Mouse (Mus musculus): ENCODE measurements around the gene Zc3h12a. TPM values are rescaled to one million over a fixed set of nuclear protein-coding genes. Genes with fewer than 3 reads are reported as not detected.

Gene Zc3h12a
- total and polyA plus RNA-seq, 3 experiments = 0.92 to 3.3 TPM; not detected in 1

DNA sequence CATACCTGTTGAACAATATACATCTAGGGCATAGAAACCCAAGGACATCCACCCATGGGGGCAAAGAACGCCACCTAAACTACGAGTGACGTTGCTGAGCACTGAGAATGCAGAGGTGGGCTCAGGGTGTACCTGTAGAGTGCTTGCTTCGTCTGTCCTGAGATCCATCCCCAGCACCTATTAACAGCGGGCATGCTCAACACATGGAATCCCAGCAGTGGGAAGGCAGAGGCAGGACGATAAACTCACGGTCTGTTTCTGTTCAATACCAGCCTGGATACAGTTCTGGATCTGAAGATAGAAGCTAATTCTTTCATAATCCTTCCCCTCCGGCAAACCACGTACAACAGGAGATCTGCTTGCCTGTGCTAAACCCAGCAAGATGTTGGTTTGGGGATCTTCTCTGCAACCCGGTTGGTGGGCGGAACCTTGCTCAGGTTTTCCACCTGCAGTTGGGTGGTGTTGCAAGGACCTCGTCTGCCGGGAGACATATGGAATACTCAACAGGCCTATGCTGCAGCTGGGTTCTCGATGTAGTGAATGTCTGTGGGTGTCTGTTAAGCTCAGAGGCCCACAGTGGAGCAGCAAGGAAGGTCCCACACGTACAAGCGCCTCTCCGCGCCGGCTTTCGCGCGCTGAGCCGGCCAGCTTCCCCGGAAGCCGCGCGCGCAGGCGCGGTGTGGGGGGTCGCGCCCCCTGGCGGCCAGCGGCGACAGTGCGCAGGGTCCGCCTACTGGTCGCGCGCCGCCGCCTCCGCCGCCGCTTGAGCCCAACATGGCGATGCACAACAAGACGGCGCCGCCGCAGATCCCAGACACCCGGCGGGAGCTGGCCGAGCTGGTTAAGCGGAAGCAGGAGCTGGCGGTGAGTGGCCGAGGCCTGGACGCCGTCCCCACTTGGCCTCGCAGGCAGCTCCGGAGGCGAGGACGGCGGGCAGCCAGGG is 43.0 kb downstream of the Zc3h12a start, which contains the start of gene Meaf6:
TSS of gene Meaf6 (plus strand) at position 732 of the 943 bp plus-strand sequence.
- H3K4me3 ChIP-seq (ENCODE audit: control insufficient read depth in 1 of 2, insufficient read depth in 1 of 2, low read depth in 2 of 2, low read length in 2 of 2) = peak within 1 kb of the TSS; percentile 74 to 92
- peak within 1 kb of the TSS; percentile 96 for H3K9ac ChIP-seq (ENCODE audit: control insufficient read depth, low read depth, low read length, poor library complexity, severe bottlenecking)
- peak; percentile 90 for DNase-seq (ENCODE audit: low read depth, low spot score)
- H3K79me2 ChIP-seq (ENCODE audit: control insufficient read depth, insufficient read depth, low read length, poor library complexity) = peaks cover 13% of the 10 kb centered on the region
- H3K36me3 ChIP-seq (ENCODE audit: control insufficient read depth in 1 of 2, insufficient read depth in 2 of 2, low read length in 2 of 2) = peaks cover 2 to 13% of the 10 kb centered on the region in 2 experiments; a peak in 2 of 4 replicates
- H3K27ac ChIP-seq (ENCODE audit: control insufficient read depth, low read depth, low read length) = peak within 1 kb of the TSS; percentile 71
- H3K9me3 ChIP-seq (replicated peaks; ENCODE audit: insufficient read depth, low read length) = no peaks in the 10 kb centered on the region
- peak; percentile 84 for TF ChIP-seq ZMIZ1 (IDR thresholded peaks at IDR 0.05; ENCODE audit: low read depth, low read length)
- TF ChIP-seq POLR2AphosphoS2 (IDR thresholded peaks at IDR 0.05; ENCODE audit: low read length) = peak; percentile 77
- TF ChIP-seq MYC (IDR thresholded peaks at IDR 0.05; ENCODE audit: low read depth, low read length) = peak; percentile 62; the same call in 1 of the 2 replicates
- TF ChIP-seq ELF1 (IDR thresholded peaks at IDR 0.05; ENCODE audit: low read depth, low read length) = peak; percentile 87
- no peak for TF ChIP-seq POLR2AphosphoS5 (IDR thresholded peaks at IDR 0.05; ENCODE audit: borderline replicate concordance, low read depth, low read length)
- peak; percentile 96 to 98 for TF ChIP-seq POLR2A (IDR thresholded peaks at IDR 0.05; ENCODE audit: control insufficient read depth in 1 of 2, insufficient read depth in 1 of 2, low read depth in 1 of 2, low read length in 2 of 2, poor library complexity in 1 of 2)
- TF ChIP-seq UBTF (IDR thresholded peaks at IDR 0.05; ENCODE audit: borderline replicate concordance, insufficient read depth, low read depth, low read length) = no peak
- TF ChIP-seq SMC3 (IDR thresholded peaks at IDR 0.05; ENCODE audit: low read depth, low read length) = peak; percentile 10; the same call in 1 of the 2 replicates
- TF ChIP-seq MAZ (IDR thresholded peaks at IDR 0.05; ENCODE audit: low read depth, low read length) = no peak; the same call in 1 of the 2 replicates
- TF ChIP-seq CTCF (IDR thresholded peaks at IDR 0.05 in 2 of 3, conservative IDR thresholded peaks at IDR 0.05 in 1 of 3; ENCODE audit: control insufficient read depth in 1 of 3, insufficient read depth in 1 of 3, low read depth in 2 of 3, low read length in 3 of 3, poor library complexity in 1 of 3, severe bottlenecking in 1 of 3) = peak in 2 of 3 experiments; percentile 92; a peak in 5 of 6 replicates
- TF ChIP-seq NRF1 (IDR thresholded peaks at IDR 0.05; ENCODE audit: insufficient read depth, low read depth, low read length, poor library complexity, severe bottlenecking) = peak; percentile 87
- TF ChIP-seq MEF2A (IDR thresholded peaks at IDR 0.05; ENCODE audit: extremely low read depth, insufficient replicate concordance, low read depth, low read length, poor library complexity, severe bottlenecking) = no peak
- no peak for TF ChIP-seq BHLHE40 (IDR thresholded peaks at IDR 0.05; ENCODE audit: borderline replicate concordance, low read depth, low read length)
- TF ChIP-seq MAX (IDR thresholded peaks at IDR 0.05; ENCODE audit: low read length) = peak; percentile 54
- peak; percentile 94 for TF ChIP-seq SIN3A (IDR thresholded peaks at IDR 0.05; ENCODE audit: low read length)
- peak; percentile 91 for TF ChIP-seq E2F4 (IDR thresholded peaks at IDR 0.05; ENCODE audit: borderline replicate concordance, low read depth, low read length)
- no peak for TF ChIP-seq MYB (IDR thresholded peaks at IDR 0.05; ENCODE audit: low read depth, low read length)
- no peak for TF ChIP-seq ETS1 (IDR thresholded peaks at IDR 0.05; ENCODE audit: low read depth, low read length)
- peak; percentile 44; the same call in 1 of the 2 replicates for TF ChIP-seq TCF12 (IDR thresholded peaks at IDR 0.05; ENCODE audit: low read depth, low read length)
- peak; percentile 69; the same call in 1 of the 2 replicates for TF ChIP-seq MXI1 (IDR thresholded peaks at IDR 0.05; ENCODE audit: low read depth, low read length)
- peak; percentile 73; the same call in 1 of the 2 replicates for TF ChIP-seq HCFC1 (IDR thresholded peaks at IDR 0.05; ENCODE audit: low read depth, low read length)
- TF ChIP-seq EP300 (IDR thresholded peaks at IDR 0.05; ENCODE audit: low read depth in 1 of 2, low read length in 2 of 2) = no peak
- no peak for TF ChIP-seq JUND (IDR thresholded peaks at IDR 0.05; ENCODE audit: low read depth, low read length)
- TF ChIP-seq NELFE (IDR thresholded peaks at IDR 0.05; ENCODE audit: low read depth, low read length) = peak; percentile 96
- peaks cover 0 to 14% of the 10 kb centered on the region in 2 experiments; a peak in 3 of 4 replicates for H3K4me1 ChIP-seq (ENCODE audit: control insufficient read depth in 1 of 2, insufficient read depth in 2 of 2, low read length in 2 of 2)
- H3K27me3 ChIP-seq (ENCODE audit: control insufficient read depth in 1 of 2, insufficient read depth in 2 of 2, low read length in 2 of 2) = no peaks in the 10 kb centered on the region
